Mouse (Mus musculus): Measurements from ENCODE around the gene Prkcd. TPM values are rescaled to one million over a fixed set of nuclear protein-coding genes. Genes with fewer than 3 reads are reported as not detected.

Gene Prkcd
- polyA plus RNA-seq, 1 experiment, result 47.5 TPM

DNA sequence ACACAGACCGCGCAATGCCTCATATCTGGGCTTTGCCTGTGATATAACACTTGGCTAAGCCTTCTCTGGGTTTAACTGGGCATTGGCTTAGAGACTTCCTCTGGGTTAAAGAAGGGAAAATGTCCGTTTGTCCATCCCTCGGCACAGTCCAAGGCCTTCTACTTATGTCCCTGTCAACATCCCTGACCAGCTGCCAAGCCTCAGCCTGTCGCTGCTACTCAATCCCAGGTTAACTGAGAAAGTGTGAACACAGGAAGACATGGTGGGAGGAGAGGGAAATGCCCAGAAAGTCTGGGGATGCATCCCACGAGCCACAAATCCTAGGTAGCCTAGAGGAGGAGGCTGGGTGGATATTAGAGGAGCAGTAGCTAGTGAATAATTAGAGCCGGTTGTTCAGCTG lies 7.7 kb upstream of the Prkcd start:
- no peak overlapping the region for H3K9ac ChIP-seq (ENCODE audit: low read depth, poor library complexity, severe bottlenecking)
- TF ChIP-seq POLR2A (IDR thresholded peaks at IDR 0.05; ENCODE audit: insufficient read depth, low read length), result no peak
- no peak for TF ChIP-seq CTCF (IDR thresholded peaks at IDR 0.05; ENCODE audit: low read depth, low read length)
- TF ChIP-seq EP300 (IDR thresholded peaks at IDR 0.05; ENCODE audit: insufficient read depth, low read depth, low read length), result no peak
- H3K36me3 ChIP-seq (ENCODE audit: control insufficient read depth, insufficient read depth, low read length, poor library complexity, severe bottlenecking), result no peaks in the 10 kb centered on the region
- H3K4me3 ChIP-seq (ENCODE audit: low read depth, low read length), result no peak overlapping the region
- H3K9me3 ChIP-seq (replicated peaks; ENCODE audit: control insufficient read depth, insufficient read depth, low read length, poor library complexity, severe bottlenecking), result no peaks in the 10 kb centered on the region
- H3K4me1 ChIP-seq (ENCODE audit: control insufficient read depth, insufficient read depth, low read length), result no peaks in the 10 kb centered on the region
- no peak overlapping the region for H3K27ac ChIP-seq (ENCODE audit: insufficient read depth, low read length)
- no peaks in the 10 kb centered on the region for H3K27me3 ChIP-seq (ENCODE audit: control insufficient read depth, insufficient read depth, low read length, poor library complexity, severe bottlenecking)

DNA sequence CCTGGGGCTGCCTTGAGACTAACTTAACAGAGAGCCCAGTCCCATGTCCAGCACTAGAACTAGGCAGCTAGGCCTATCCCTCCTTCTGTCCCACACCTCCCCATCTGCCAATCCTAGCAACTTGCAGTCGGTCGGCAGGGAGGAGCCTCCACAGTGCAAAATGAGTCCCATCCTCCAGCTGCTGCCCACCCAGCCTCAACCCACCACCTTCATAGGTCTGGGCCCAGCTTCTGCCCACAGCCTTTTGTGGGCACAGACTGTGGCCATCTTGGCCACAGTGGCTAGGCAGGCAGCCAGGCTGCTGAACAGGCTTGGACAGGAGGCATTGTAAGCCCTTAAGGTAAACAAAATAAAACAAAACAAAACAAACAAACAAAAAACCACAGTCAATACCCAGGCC lies 5.8 kb upstream of the Prkcd start:
- H3K36me3 ChIP-seq (ENCODE audit: control insufficient read depth, insufficient read depth, low read length, poor library complexity, severe bottlenecking), result no peaks in the 10 kb centered on the region
- TF ChIP-seq POLR2A (IDR thresholded peaks at IDR 0.05; ENCODE audit: insufficient read depth, low read length) (no peak), EP300 (IDR thresholded peaks at IDR 0.05; ENCODE audit: insufficient read depth, low read depth, low read length) (no peak), CTCF (IDR thresholded peaks at IDR 0.05; ENCODE audit: low read depth, low read length) (no peak)
- H3K9ac ChIP-seq (ENCODE audit: low read depth, poor library complexity, severe bottlenecking), result no peak overlapping the region
- no peaks in the 10 kb centered on the region for H3K9me3 ChIP-seq (replicated peaks; ENCODE audit: control insufficient read depth, insufficient read depth, low read length, poor library complexity, severe bottlenecking)
- H3K27ac ChIP-seq (ENCODE audit: insufficient read depth, low read length), result no peak overlapping the region
- no peaks in the 10 kb centered on the region for H3K4me1 ChIP-seq (ENCODE audit: control insufficient read depth, insufficient read depth, low read length)
- no peaks in the 10 kb centered on the region for H3K27me3 ChIP-seq (ENCODE audit: control insufficient read depth, insufficient read depth, low read length, poor library complexity, severe bottlenecking)
- no peak overlapping the region for H3K4me3 ChIP-seq (ENCODE audit: low read depth, low read length)

DNA sequence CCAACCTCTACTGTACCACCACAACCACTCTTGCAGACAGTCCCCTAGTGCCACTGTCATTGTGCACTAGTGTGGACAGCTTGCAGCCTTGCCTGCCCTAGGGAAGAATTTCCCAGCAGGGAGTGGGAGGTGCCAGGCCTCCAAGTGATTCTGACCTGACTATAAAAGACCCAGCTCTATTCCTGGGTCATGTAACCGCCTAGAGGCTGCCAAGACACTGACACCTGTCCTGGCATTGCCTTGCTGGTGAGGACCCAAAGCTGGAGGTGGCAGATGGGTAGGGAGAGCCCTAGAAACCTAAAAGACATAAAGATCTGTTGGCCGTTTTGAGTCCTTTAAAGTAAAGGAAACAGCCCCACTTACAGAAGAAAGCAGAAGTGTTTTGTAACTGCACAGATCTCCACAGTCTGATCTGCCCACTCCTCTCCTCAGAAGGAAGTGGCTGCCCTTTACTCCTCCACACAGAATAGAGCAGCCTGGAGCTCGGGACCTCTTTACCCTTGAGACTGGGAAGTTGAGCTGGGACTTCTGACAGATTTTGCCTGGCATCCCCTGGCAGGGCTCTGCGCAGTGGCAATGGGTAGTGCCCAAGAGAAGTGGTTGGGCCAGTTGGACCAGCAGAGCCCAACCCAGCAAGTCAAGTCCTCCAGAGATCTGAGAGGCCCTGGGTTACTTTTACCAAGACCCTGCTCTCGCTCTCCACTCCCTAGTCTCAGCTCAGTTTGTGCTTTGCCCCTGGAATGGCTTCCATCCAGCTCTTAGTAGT lies 5.0 kb upstream of the Prkcd start:
- Histone ChIP-seq H3K4me1 (ENCODE audit: control insufficient read depth, insufficient read depth, low read length) (no peaks in the 10 kb centered on the region), H3K9ac (ENCODE audit: low read depth, poor library complexity, severe bottlenecking) (no peak overlapping the region), H3K27me3 (ENCODE audit: control insufficient read depth, insufficient read depth, low read length, poor library complexity, severe bottlenecking) (no peaks in the 10 kb centered on the region), H3K27ac (ENCODE audit: insufficient read depth, low read length) (no peak overlapping the region), H3K36me3 (ENCODE audit: control insufficient read depth, insufficient read depth, low read length, poor library complexity, severe bottlenecking) (no peaks in the 10 kb centered on the region), H3K9me3 (replicated peaks; ENCODE audit: control insufficient read depth, insufficient read depth, low read length, poor library complexity, severe bottlenecking) (no peaks in the 10 kb centered on the region), H3K4me3 (ENCODE audit: low read depth, low read length) (no peak overlapping the region)
- no peak for TF ChIP-seq POLR2A (IDR thresholded peaks at IDR 0.05; ENCODE audit: insufficient read depth, low read length)
- TF ChIP-seq CTCF (IDR thresholded peaks at IDR 0.05; ENCODE audit: low read depth, low read length), result no peak
- no peak for TF ChIP-seq EP300 (IDR thresholded peaks at IDR 0.05; ENCODE audit: insufficient read depth, low read depth, low read length)

DNA sequence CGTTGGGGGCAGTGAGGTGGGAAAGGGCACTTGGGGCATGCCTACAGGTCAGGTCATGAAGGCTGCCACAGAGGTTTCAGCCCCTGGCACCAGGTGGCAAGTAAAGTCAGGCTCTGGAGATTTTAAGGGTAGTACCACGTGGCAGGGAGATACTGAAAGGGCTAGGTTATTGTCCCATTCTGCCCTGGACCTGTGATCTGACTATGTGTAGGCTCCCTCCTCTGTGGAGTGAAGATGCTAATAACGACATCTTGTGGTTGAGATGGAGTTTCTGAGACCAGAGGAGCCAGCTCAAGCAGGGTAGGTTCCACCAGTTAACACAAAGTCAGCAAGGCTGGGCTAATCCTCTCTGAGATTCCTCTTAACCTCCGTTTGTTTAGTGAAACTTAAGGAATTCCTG lies 3.8 kb upstream of the Prkcd start:
- H3K27ac ChIP-seq (ENCODE audit: insufficient read depth, low read length), result no peak overlapping the region
- H3K9me3 ChIP-seq (replicated peaks; ENCODE audit: control insufficient read depth, insufficient read depth, low read length, poor library complexity, severe bottlenecking), result no peaks in the 10 kb centered on the region
- no peak overlapping the region for H3K9ac ChIP-seq (ENCODE audit: low read depth, poor library complexity, severe bottlenecking)
- H3K4me3 ChIP-seq (ENCODE audit: low read depth, low read length), result no peak overlapping the region
- H3K4me1 ChIP-seq (ENCODE audit: control insufficient read depth, insufficient read depth, low read length), result no peaks in the 10 kb centered on the region
- no peak for TF ChIP-seq CTCF (IDR thresholded peaks at IDR 0.05; ENCODE audit: low read depth, low read length)
- TF ChIP-seq EP300 (IDR thresholded peaks at IDR 0.05; ENCODE audit: insufficient read depth, low read depth, low read length), result no peak
- no peak for TF ChIP-seq POLR2A (IDR thresholded peaks at IDR 0.05; ENCODE audit: insufficient read depth, low read length)
- H3K27me3 ChIP-seq (ENCODE audit: control insufficient read depth, insufficient read depth, low read length, poor library complexity, severe bottlenecking), result no peaks in the 10 kb centered on the region
- H3K36me3 ChIP-seq (ENCODE audit: control insufficient read depth, insufficient read depth, low read length, poor library complexity, severe bottlenecking), result no peaks in the 10 kb centered on the region

DNA sequence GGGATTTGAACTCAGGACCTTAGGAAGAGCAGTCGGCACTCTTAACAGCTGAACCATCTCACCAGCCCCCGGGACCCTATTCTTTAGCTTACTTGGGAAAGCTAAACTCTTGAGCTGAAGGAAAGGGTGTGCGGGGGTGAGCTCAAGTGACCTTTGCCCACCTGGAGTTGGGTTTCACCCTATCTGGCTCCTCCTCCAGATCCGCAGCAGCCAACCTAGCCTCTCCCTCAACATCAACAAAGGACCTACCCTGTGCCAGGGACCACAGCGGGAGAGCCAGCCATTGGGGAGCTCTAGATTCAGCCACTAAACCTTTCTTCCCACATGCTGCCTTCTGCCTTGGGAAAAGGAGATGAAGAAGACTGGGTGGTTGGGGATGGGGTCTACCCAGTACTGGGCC lies 2.2 kb upstream of the Prkcd start:
- no peak overlapping the region for H3K9ac ChIP-seq (ENCODE audit: low read depth, poor library complexity, severe bottlenecking)
- no peak for TF ChIP-seq POLR2A (IDR thresholded peaks at IDR 0.05; ENCODE audit: insufficient read depth, low read length)
- TF ChIP-seq CTCF (IDR thresholded peaks at IDR 0.05; ENCODE audit: low read depth, low read length), result no peak
- no peak for TF ChIP-seq EP300 (IDR thresholded peaks at IDR 0.05; ENCODE audit: insufficient read depth, low read depth, low read length)
- H3K36me3 ChIP-seq (ENCODE audit: control insufficient read depth, insufficient read depth, low read length, poor library complexity, severe bottlenecking), result no peaks in the 10 kb centered on the region
- H3K27ac ChIP-seq (ENCODE audit: insufficient read depth, low read length), result no peak overlapping the region
- no peaks in the 10 kb centered on the region for H3K27me3 ChIP-seq (ENCODE audit: control insufficient read depth, insufficient read depth, low read length, poor library complexity, severe bottlenecking)
- no peaks in the 10 kb centered on the region for H3K4me1 ChIP-seq (ENCODE audit: control insufficient read depth, insufficient read depth, low read length)
- no peak overlapping the region for H3K4me3 ChIP-seq (ENCODE audit: low read depth, low read length)
- no peaks in the 10 kb centered on the region for H3K9me3 ChIP-seq (replicated peaks; ENCODE audit: control insufficient read depth, insufficient read depth, low read length, poor library complexity, severe bottlenecking)
